Mouse (Mus musculus) lung, embryonic 16.5 days (tissue): ENCODE results near the gene Gpr84. TPM values are rescaled to one million over a fixed set of nuclear protein-coding genes. Genes with fewer than 3 reads are reported as not detected.

Experiments
- ATAC-seq: fragments of 200-750 bp; cut with Nextera tagmentation; 2 replicates; pipeline ENCODE4 v1.8.0; 2017; ENCODE audit warnings: low read depth, mild to moderate bottlenecking, moderate library complexity
- H3K27ac ChIP-seq: fragments of 300-500 bp; sonication (generic); 2 replicates; pipeline ENCODE4 v1.5.1; 2014; ENCODE audit warnings: mild to moderate bottlenecking, control low read depth, low read length
- H3K27me3 ChIP-seq: fragments of 300-500 bp; sonication (generic); 2 replicates; pipeline ENCODE4 v1.6.1; 2014; ENCODE audit warnings: low read depth, low read length, mixed read lengths; ENCODE audit not compliant: control insufficient read depth, insufficient read depth
- H3K36me3 ChIP-seq: fragments of 300-500 bp; sonication (generic); 2 replicates; pipeline ENCODE4 v1.6.1; 2014; ENCODE audit warnings: low read length; ENCODE audit not compliant: control insufficient read depth, insufficient read depth
- H3K4me1 ChIP-seq: fragments of 300-500 bp; sonication (generic); replicated peaks from 2 replicates; pipeline ENCODE4 v1.6.1; 2014; ENCODE audit warnings: low read length, mixed read lengths; ENCODE audit not compliant: control insufficient read depth, insufficient read depth
- H3K4me2 ChIP-seq: fragments of 300-500 bp; sonication (generic); 2 replicates; pipeline ENCODE4 v1.6.1; 2014; ENCODE audit warnings: low read depth, low read length, control low read depth
- H3K4me3 ChIP-seq: fragments of 300-500 bp; sonication (generic); 2 replicates; pipeline ENCODE4 v1.5.1; 2014; ENCODE audit warnings: mild to moderate bottlenecking, low read length, control low read depth
- H3K9ac ChIP-seq: fragments of 300-500 bp; sonication (generic); 2 replicates; pipeline ENCODE4 v1.6.1; 2014; ENCODE audit warnings: low read length, control low read depth
- H3K9me3 ChIP-seq: fragments of 300-500 bp; sonication (generic); 2 replicates; pipeline ENCODE4 v1.6.1; 2016; ENCODE audit warnings: low read length; ENCODE audit not compliant: control insufficient read depth
- WGBS: fragments of 180-500 bp; shearing (Covaris S2); extraction: QIAGEN DNeasy Blood & Tissue Kit; methylation state at CpG from one replicate; pipeline ENCODE4 v1.1.7; 2014; 5-methylcytosine and 5-hydroxymethylcytosine counted together
- polyA plus RNA-seq: library from polyadenylated mRNA; unstranded; fragments of >200 nt; fragmentation: Nextera tagmentation; extraction: Ambion mirVana; gene quantifications from 2 replicates; pipeline ENCODE4 v1.2.1, GENCODE M21; 2015

The Gpr84 gene
- polyA plus RNA-seq, 1 experiment from 2014 or later, result 0.44 TPM

DNA sequence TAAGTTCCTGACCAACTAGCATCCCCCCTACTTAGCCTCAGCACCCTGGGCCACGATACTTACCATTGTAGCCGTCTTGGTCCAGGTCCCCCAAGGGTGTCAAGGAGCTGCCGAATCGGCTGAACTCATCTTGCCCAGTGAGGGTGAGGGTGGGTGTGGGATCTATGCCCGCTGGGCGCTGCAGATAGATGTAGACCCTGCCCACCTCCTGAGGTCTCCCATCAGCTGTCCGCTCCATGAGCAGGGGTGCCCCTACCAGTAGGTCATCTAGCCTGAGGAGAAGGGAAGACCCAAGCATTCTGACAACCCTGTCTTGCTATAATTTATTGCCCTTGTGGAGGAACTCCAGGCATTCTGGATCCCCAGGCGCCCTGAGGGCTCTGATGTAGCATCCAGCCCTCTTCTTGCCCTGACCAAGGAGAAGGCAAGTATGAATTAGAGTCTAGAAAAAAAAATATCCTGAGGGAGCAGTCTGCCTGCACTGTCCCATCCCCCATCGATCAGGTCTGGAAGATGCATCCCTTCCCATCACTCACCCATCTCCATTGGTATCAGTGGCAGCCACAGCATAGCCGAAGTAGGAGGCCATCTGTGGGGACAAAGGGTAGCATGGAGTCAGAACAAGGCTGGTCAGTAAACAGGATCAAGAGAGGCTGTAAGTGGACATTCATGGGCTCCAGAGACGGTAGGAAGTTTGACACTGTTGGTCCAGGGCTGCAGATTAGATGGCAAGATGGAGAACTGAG, 43.3 kb upstream of the Gpr84 start:
- Histone ChIP-seq H3K4me2 (no peak overlapping the region), H3K4me3 (no peak overlapping the region), H3K4me1 (peaks cover 3% of the 10 kb centered on the region; the same call in 1 of the 2 replicates), H3K9me3 (no peaks in the 10 kb centered on the region), H3K9ac (no peak overlapping the region), H3K36me3 (peaks cover 29% of the 10 kb centered on the region), H3K27ac (no peak overlapping the region), H3K27me3 (no peaks in the 10 kb centered on the region)
- WGBS, result 87% methylated on average over 11 of the region's 11 CpGs
- ATAC-seq, result no peak

GRCm38 (mm10) chr15:103352856-103353255, 42.4 kb upstream of the Gpr84 start:
- Histone ChIP-seq H3K36me3 (peaks cover 33% of the 10 kb centered on the region), H3K27ac (no peak overlapping the region), H3K9me3 (no peaks in the 10 kb centered on the region), H3K4me3 (no peak overlapping the region), H3K4me2 (no peak overlapping the region), H3K4me1 (no peaks in the 10 kb centered on the region), H3K9ac (no peak overlapping the region), H3K27me3 (no peaks in the 10 kb centered on the region)
- ATAC-seq, result no peak
- 39% methylated on average over 4 of the region's 4 CpGs for WGBS

- Histone ChIP-seq H3K27ac (no peak overlapping the region), H3K4me3 (no peak overlapping the region), H3K4me2 (no peak overlapping the region), H3K9me3 (no peaks in the 10 kb centered on the region), H3K4me1 (no peaks in the 10 kb centered on the region), H3K27me3 (peaks cover under 1% of the 10 kb centered on the region; the same call in 1 of the 2 replicates), H3K9ac (no peak overlapping the region), H3K36me3 (peaks cover 37% of the 10 kb centered on the region)
- WGBS, result 9% methylated on average over 2 of the region's 2 CpGs
- ATAC-seq, result no peak
Measured at GRCm38 (mm10) chr15:103347275-103347684, 36.9 kb upstream of the Gpr84 start.

GRCm38 (mm10) chr15:103345789-103346188, 35.4 kb upstream of the Gpr84 start:
- no peak overlapping the region for H3K4me2 ChIP-seq
- H3K9ac ChIP-seq, result no peak overlapping the region
- H3K4me3 ChIP-seq, result no peak overlapping the region
- no peak overlapping the region for H3K27ac ChIP-seq
- peaks cover 25% of the 10 kb centered on the region for H3K36me3 ChIP-seq
- no peak for ATAC-seq
- no peaks in the 10 kb centered on the region for H3K9me3 ChIP-seq
- 85% methylated on average over 6 of the region's 6 CpGs for WGBS
- no peaks in the 10 kb centered on the region for H3K4me1 ChIP-seq
- H3K27me3 ChIP-seq, result peaks cover 13% of the 10 kb centered on the region; the same call in 1 of the 2 replicates

DNA sequence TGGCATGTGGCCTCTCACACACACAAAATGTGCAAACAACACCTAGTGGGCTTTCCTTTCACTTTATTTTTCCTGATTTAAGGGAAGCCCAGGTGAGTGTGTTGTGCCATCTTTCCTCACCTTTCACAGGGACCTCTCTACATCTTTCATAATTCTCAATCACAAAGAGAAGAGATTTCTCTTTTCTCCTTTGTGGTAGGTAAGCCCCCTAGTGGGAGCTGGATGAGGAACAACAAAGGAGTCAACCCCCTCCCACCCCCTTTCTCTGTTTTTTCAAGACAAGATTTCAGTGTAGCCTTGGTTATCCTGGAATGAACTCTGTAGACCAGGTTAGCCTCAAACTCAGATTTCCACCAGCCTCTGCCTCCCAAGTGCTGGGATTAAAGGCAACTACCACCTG, 33.1 kb upstream of the Gpr84 start:
- Histone ChIP-seq H3K9me3 (no peaks in the 10 kb centered on the region), H3K36me3 (peaks cover 20% of the 10 kb centered on the region), H3K27me3 (peaks cover 34% of the 10 kb centered on the region), H3K9ac (no peak overlapping the region), H3K4me2 (no peak overlapping the region), H3K27ac (no peak overlapping the region), H3K4me3 (no peak overlapping the region), H3K4me1 (peaks cover 5% of the 10 kb centered on the region; the same call in 1 of the 2 replicates)
- ATAC-seq, result no peak

GRCm38 (mm10) chr15:103343008-103343407, 32.6 kb upstream of the Gpr84 start:
- peaks cover 5% of the 10 kb centered on the region; the same call in 1 of the 2 replicates for H3K4me1 ChIP-seq
- no peaks in the 10 kb centered on the region for H3K9me3 ChIP-seq
- H3K9ac ChIP-seq, result no peak overlapping the region
- WGBS, result 70% methylated on average over 2 of the region's 3 CpGs
- ATAC-seq, result no peak
- H3K36me3 ChIP-seq, result peaks cover 17% of the 10 kb centered on the region
- H3K27me3 ChIP-seq, result peaks cover 39% of the 10 kb centered on the region
- H3K4me2 ChIP-seq, result no peak overlapping the region
- H3K4me3 ChIP-seq, result no peak overlapping the region
- H3K27ac ChIP-seq, result no peak overlapping the region

- Histone ChIP-seq H3K27me3 (peaks cover 42% of the 10 kb centered on the region), H3K9ac (no peak overlapping the region), H3K36me3 (peaks cover 14% of the 10 kb centered on the region), H3K4me1 (peaks cover 5% of the 10 kb centered on the region; the same call in 1 of the 2 replicates), H3K27ac (no peak overlapping the region), H3K4me2 (no peak overlapping the region), H3K9me3 (no peaks in the 10 kb centered on the region), H3K4me3 (no peak overlapping the region)
- WGBS, result 12% methylated on average over 4 of the region's 4 CpGs
- 0 out of 2 replicates have a peak, but pooled peaks have one; percentile 7 for ATAC-seq
Measured at GRCm38 (mm10) chr15:103342415-103342814, 32.0 kb upstream of the Gpr84 start.

GRCm38 (mm10) chr15:103341547-103341946, 31.1 kb upstream of the Gpr84 start:
- no peak overlapping the region for H3K4me3 ChIP-seq
- ATAC-seq, result no peak
- peaks cover 5% of the 10 kb centered on the region; the same call in 1 of the 2 replicates for H3K4me1 ChIP-seq
- peaks cover 14% of the 10 kb centered on the region for H3K36me3 ChIP-seq
- WGBS, result 51% methylated on average over 8 of the region's 8 CpGs
- H3K4me2 ChIP-seq, result no peak overlapping the region
- H3K9me3 ChIP-seq, result no peaks in the 10 kb centered on the region
- H3K9ac ChIP-seq, result no peak overlapping the region
- peaks cover 42% of the 10 kb centered on the region for H3K27me3 ChIP-seq
- no peak overlapping the region for H3K27ac ChIP-seq

- Histone ChIP-seq H3K27me3 (peaks cover 42% of the 10 kb centered on the region), H3K27ac (no peak overlapping the region), H3K36me3 (peaks cover 14% of the 10 kb centered on the region), H3K9me3 (no peaks in the 10 kb centered on the region), H3K9ac (no peak overlapping the region), H3K4me2 (no peak overlapping the region), H3K4me1 (peaks cover 5% of the 10 kb centered on the region; the same call in 1 of the 2 replicates), H3K4me3 (no peak overlapping the region)
- ATAC-seq, result no peak
- WGBS, result 19% methylated on average over 4 of the region's 4 CpGs
Measured at GRCm38 (mm10) chr15:103340786-103341185, 30.4 kb upstream of the Gpr84 start.
